Mouse (Mus musculus) megakaryocyte, embryonic 14.5 days (primary cell): Measurements from ENCODE around the gene Plcd1. TPM values are rescaled to one million over a fixed set of nuclear protein-coding genes. Genes with fewer than 3 reads are reported as not detected.

Source experiments
- H3K27me3 ChIP-seq: replicated peaks from 2 replicates; pipeline ENCODE3; 2012; ENCODE audit warnings: inconsistent platforms
- H3K36me3 ChIP-seq: replicated peaks from 2 replicates; pipeline ENCODE3; 2012; ENCODE audit warnings: low read length, inconsistent platforms, mixed read lengths
- H3K4me1 ChIP-seq: 2 replicates; pipeline ENCODE4 v1.6.1; 2012; ENCODE audit warnings: inconsistent platforms
- H3K4me3 ChIP-seq: replicated peaks from 2 replicates; pipeline ENCODE3; 2012; ENCODE audit warnings: moderate library complexity, mild to moderate bottlenecking, inconsistent platforms
- H3K9me3 ChIP-seq: 2 replicates; pipeline ENCODE4 v1.6.1; 2012; ENCODE audit warnings: inconsistent platforms
- FLI1 ChIP-seq: IDR thresholded peaks from 2 replicates; pipeline ENCODE4 v1.6.1; 2012; ENCODE audit warnings: low read length, inconsistent platforms, mixed read lengths
- GATA1 ChIP-seq: IDR thresholded peaks from 3 replicates; pipeline ENCODE4 v1.6.1; 2012; ENCODE audit warnings: mixed read lengths, low read length, inconsistent platforms, borderline replicate concordance
- polyA plus RNA-seq: library from polyadenylated mRNA; stranded (reverse); fragments of >175 nt; gene quantifications from 2 replicates; pipeline ENCODE4 v1.2.3, GENCODE M21; 2012; ENCODE audit warnings: low replicate concordance; ENCODE audit not compliant: insufficient read depth

Gene Plcd1
- polyA plus RNA-seq, 1 experiment, result 1.5 TPM

GRCm38 (mm10) chr9:119058245-119058644, 35.1 kb downstream of the Plcd1 start:
- TF ChIP-seq FLI1, result no peak
- no peak for TF ChIP-seq GATA1
- Histone ChIP-seq H3K9me3 (no peaks in the 10 kb centered on the region), H3K36me3 (no peaks in the 10 kb centered on the region), H3K27me3 (peaks cover 74% of the 10 kb centered on the region), H3K4me3 (no peak overlapping the region), H3K4me1 (peaks cover 20% of the 10 kb centered on the region; the same call in 1 of the 2 replicates)

GRCm38 (mm10) chr9:119055336-119055735, 38.0 kb downstream of the Plcd1 start:
- Histone ChIP-seq H3K9me3 (no peaks in the 10 kb centered on the region), H3K4me3 (no peak overlapping the region), H3K27me3 (peaks cover 76% of the 10 kb centered on the region), H3K4me1 (peaks cover 16% of the 10 kb centered on the region; the same call in 1 of the 2 replicates), H3K36me3 (no peaks in the 10 kb centered on the region)
- no peak for TF ChIP-seq FLI1
- no peak for TF ChIP-seq GATA1

GRCm38 (mm10) chr9:119053964-119054576, 39.2 kb downstream of the Plcd1 start:
- no peak overlapping the region for H3K4me3 ChIP-seq
- peaks cover 72% of the 10 kb centered on the region for H3K27me3 ChIP-seq

GRCm38 (mm10) chr9:119052154-119052944, 41.0 kb downstream of the Plcd1 start, which contains the start of gene Vill:
Vill (plus strand) TSS chr9:119052778.
- H3K27me3 ChIP-seq, result peaks cover 61% of the 10 kb centered on the region
- no peak for TF ChIP-seq FLI1
- no peak for TF ChIP-seq GATA1

More at GRCm38 (mm10) chr9:119053964-119054576, 39.2 kb downstream of the Plcd1 start:
- H3K9me3 ChIP-seq, result no peaks in the 10 kb centered on the region
- TF ChIP-seq FLI1, result no peak
- TF ChIP-seq GATA1, result no peak
- H3K4me1 ChIP-seq, result peaks cover 16% of the 10 kb centered on the region; the same call in 1 of the 2 replicates
- H3K36me3 ChIP-seq, result no peaks in the 10 kb centered on the region

GRCm38 (mm10) chr9:119051158-119051557, 42.1 kb downstream of the Plcd1 start:
- Histone ChIP-seq H3K4me3 (no peak overlapping the region), H3K27me3 (peaks cover 51% of the 10 kb centered on the region), H3K4me1 (peaks cover 22% of the 10 kb centered on the region), H3K9me3 (no peaks in the 10 kb centered on the region), H3K36me3 (no peaks in the 10 kb centered on the region)
- no peak for TF ChIP-seq GATA1

More at GRCm38 (mm10) chr9:119052154-119052944, 41.0 kb downstream of the Plcd1 start, which contains the start of gene Vill:
- H3K36me3 ChIP-seq, result no peaks in the 10 kb centered on the region
- no peaks in the 10 kb centered on the region for H3K9me3 ChIP-seq
- no peak within 1 kb of the TSS for H3K4me3 ChIP-seq
- H3K4me1 ChIP-seq, result peaks cover 19% of the 10 kb centered on the region

GRCm38 (mm10) chr9:119048182-119048903, 45.0 kb downstream of the Plcd1 start:
- Histone ChIP-seq H3K27me3 (peaks cover 28% of the 10 kb centered on the region), H3K9me3 (no peaks in the 10 kb centered on the region), H3K4me3 (no peak overlapping the region), H3K4me1 (peaks cover 15% of the 10 kb centered on the region), H3K36me3 (peaks cover 11% of the 10 kb centered on the region)
- TF ChIP-seq GATA1, result no peak
- no peak for TF ChIP-seq FLI1

- no peak for TF ChIP-seq GATA1
- TF ChIP-seq FLI1, result no peak
- Histone ChIP-seq H3K4me1 (peaks cover 9% of the 10 kb centered on the region), H3K4me3 (no peak overlapping the region), H3K36me3 (peaks cover 88% of the 10 kb centered on the region), H3K27me3 (no peaks in the 10 kb centered on the region), H3K9me3 (no peaks in the 10 kb centered on the region)
These were observed 53.1 kb downstream of the Plcd1 start for GRCm38 (mm10) chr9:119040101-119040775.

GRCm38 (mm10) chr9:119038574-119038973, 54.7 kb downstream of the Plcd1 start:
- Histone ChIP-seq H3K36me3 (peaks cover 96% of the 10 kb centered on the region), H3K4me1 (peaks cover 11% of the 10 kb centered on the region), H3K27me3 (no peaks in the 10 kb centered on the region), H3K4me3 (no peak overlapping the region), H3K9me3 (no peaks in the 10 kb centered on the region)
- TF ChIP-seq FLI1 (no peak), GATA1 (no peak)

- TF ChIP-seq FLI1, result no peak
- no peak for TF ChIP-seq GATA1
- H3K4me1 ChIP-seq, result peaks cover 11% of the 10 kb centered on the region
- H3K9me3 ChIP-seq, result no peaks in the 10 kb centered on the region
- no peaks in the 10 kb centered on the region for H3K27me3 ChIP-seq
- H3K4me3 ChIP-seq, result no peak overlapping the region
- H3K36me3 ChIP-seq, result peaks cover 97% of the 10 kb centered on the region
These were observed 56.1 kb downstream of the Plcd1 start for GRCm38 (mm10) chr9:119037076-119037730.
